Mouse (Mus musculus) CH12.LX (cell line): ENCODE results near the gene Ms4a5. TPM values are rescaled to one million over a fixed set of nuclear protein-coding genes. Genes with fewer than 3 reads are reported as not detected.
A peak's percentile ranks its signal among the peaks of the same experiment; 100 is the strongest.

Experiments used
- DNase-seq: peaks from one replicate; pipeline ENCODE4 v3.0.0-alpha.2; 2013; ENCODE audit errors: extremely low read depth
- H3K27ac ChIP-seq: 2 replicates; pipeline ENCODE4 v1.5.1; 2012; ENCODE audit warnings: low read depth, mild to moderate bottlenecking, control low read depth, moderate library complexity; ENCODE audit not compliant: insufficient read depth
- H3K27me3 ChIP-seq: replicated peaks from 2 replicates; pipeline ENCODE3; 2012; ENCODE audit warnings: inconsistent platforms
- H3K36me3 ChIP-seq, 2 experiments: replicated peaks in 1 of 2; 2 replicates each; pipeline versions ENCODE3 to v1.6.1; 2012; ENCODE audit warnings: inconsistent platforms in 1 of 2, low read length in 1 of 2, mild to moderate bottlenecking in 1 of 2, mixed read lengths in 1 of 2, moderate library complexity in 1 of 2; ENCODE audit not compliant: control insufficient read depth in 1 of 2, insufficient read depth in 1 of 2
- H3K4me1 ChIP-seq, 2 experiments: 2 replicates each; pipeline ENCODE4 v1.6.1; 2012; ENCODE audit warnings: inconsistent platforms in 1 of 2, moderate library complexity in 1 of 2; ENCODE audit not compliant: insufficient read depth in 2 of 2, control insufficient read depth in 1 of 2
- H3K4me2 ChIP-seq: 2 replicates; pipeline ENCODE4 v1.6.1; 2012; ENCODE audit warnings: low read depth, mild to moderate bottlenecking, control low read depth; ENCODE audit not compliant: poor library complexity, insufficient read depth, severe bottlenecking
- H3K4me3 ChIP-seq, 3 experiments: fragments of 150-350 bp in 1 of 3; sonication (generic) in 1 of 3; replicated peaks in 1 of 3; 2 replicates each; pipeline versions ENCODE3 to v1.5.1; 2011 to 2012; ENCODE audit warnings: low read depth in 2 of 3, low read length in 2 of 3, mild to moderate bottlenecking in 2 of 3, moderate library complexity in 2 of 3, control low read depth in 1 of 3, improper control_type of control experiment in 1 of 3, inconsistent platforms in 1 of 3, mixed read lengths in 1 of 3; ENCODE audit not compliant: poor library complexity in 1 of 3
- H3K79me2 ChIP-seq: replicated peaks from 2 replicates; pipeline ENCODE4 v1.6.1; 2012; ENCODE audit warnings: mild to moderate bottlenecking, moderate library complexity; ENCODE audit not compliant: control insufficient read depth, poor library complexity, insufficient read depth, severe bottlenecking; ENCODE audit errors: extremely low read depth
- H3K9ac ChIP-seq: 2 replicates; pipeline ENCODE4 v1.6.1; 2012; ENCODE audit warnings: low read depth, mild to moderate bottlenecking, control low read depth, moderate library complexity; ENCODE audit not compliant: insufficient read depth
- H3K9me3 ChIP-seq: replicated peaks from 2 replicates; pipeline ENCODE3; 2012; ENCODE audit warnings: low read length, inconsistent platforms, mixed read lengths
- CHD2 ChIP-seq: IDR thresholded peaks from 2 replicates; pipeline ENCODE4 v1.6.1; 2011; ENCODE audit warnings: low read length, improper control_type of control experiment
- CTCF ChIP-seq, 2 experiments: IDR thresholded peaks in 1 of 2; conservative IDR thresholded peaks in 1 of 2; 2 replicates each; pipeline ENCODE4 v1.5.1; 2011 to 2012; ENCODE audit warnings: low read depth in 2 of 2, low read length in 2 of 2, improper control_type of control experiment in 1 of 2, inconsistent platforms in 1 of 2, mild to moderate bottlenecking in 1 of 2, moderate library complexity in 1 of 2
- ETS1 ChIP-seq: conservative IDR thresholded peaks from 2 replicates; pipeline ENCODE4 v1.6.1; 2012; ENCODE audit warnings: low read depth, mild to moderate bottlenecking, inconsistent platforms, low read length, improper control_type of control experiment, moderate library complexity
- HCFC1 ChIP-seq: IDR thresholded peaks from 2 replicates; pipeline ENCODE4 v1.6.1; 2012; ENCODE audit warnings: low read depth, mild to moderate bottlenecking, inconsistent platforms, low read length, improper control_type of control experiment
- JUN ChIP-seq: IDR thresholded peaks from 2 replicates; pipeline ENCODE4 v1.6.1; 2011; ENCODE audit warnings: low read depth, mild to moderate bottlenecking, low read length, improper control_type of control experiment, moderate library complexity; ENCODE audit not compliant: insufficient read depth
- KAT2A ChIP-seq: IDR thresholded peaks from 2 replicates; pipeline ENCODE4 v1.6.1; 2012; ENCODE audit warnings: low read length, improper control_type of control experiment, inconsistent platforms; ENCODE audit not compliant: insufficient replicate concordance
- MAFK ChIP-seq: IDR thresholded peaks from 2 replicates; pipeline ENCODE4 v1.6.1; 2011; ENCODE audit warnings: low read length, improper control_type of control experiment; ENCODE audit not compliant: insufficient replicate concordance
- MEF2A ChIP-seq: IDR thresholded peaks from 2 replicates; pipeline ENCODE4 v1.6.1; 2014; ENCODE audit warnings: low read depth, mild to moderate bottlenecking, inconsistent platforms, low read length, improper control_type of control experiment, borderline replicate concordance
- MXI1 ChIP-seq: IDR thresholded peaks from 2 replicates; pipeline ENCODE4 v1.6.1; 2011; ENCODE audit warnings: mild to moderate bottlenecking, low read depth, low read length, improper control_type of control experiment
- MYC ChIP-seq: IDR thresholded peaks from 2 replicates; pipeline ENCODE4 v1.6.1; 2011; ENCODE audit warnings: low read depth, mild to moderate bottlenecking, improper control_type of control experiment, low read length
- NELFE ChIP-seq: IDR thresholded peaks from 2 replicates; pipeline ENCODE4 v1.6.1; 2011; ENCODE audit warnings: low read depth, low read length, improper control_type of control experiment
- NRF1 ChIP-seq: IDR thresholded peaks from 2 replicates; pipeline ENCODE4 v1.6.1; 2014; ENCODE audit warnings: low read depth, mild to moderate bottlenecking, inconsistent platforms, low read length, improper control_type of control experiment, moderate library complexity
- PAX5 ChIP-seq: IDR thresholded peaks from 2 replicates; pipeline ENCODE4 v1.6.1; 2012; ENCODE audit warnings: low read length, inconsistent platforms, mixed read lengths
- SMC3 ChIP-seq: IDR thresholded peaks from 2 replicates; pipeline ENCODE4 v1.6.1; 2011; ENCODE audit warnings: low read depth, low read length, improper control_type of control experiment
- USF2 ChIP-seq: conservative IDR thresholded peaks from 2 replicates; pipeline ENCODE4 v1.6.1; 2011; ENCODE audit warnings: low read depth, low read length, improper control_type of control experiment
- ZC3H11A ChIP-seq: IDR thresholded peaks from 2 replicates; pipeline ENCODE4 v1.6.1; 2012; ENCODE audit warnings: low read depth, mild to moderate bottlenecking, inconsistent platforms, low read length, improper control_type of control experiment
- ZKSCAN1 ChIP-seq: IDR thresholded peaks from 2 replicates; pipeline ENCODE4 v1.6.1; 2012; ENCODE audit warnings: low read depth, inconsistent platforms, low read length, improper control_type of control experiment, borderline replicate concordance
- ZMIZ1 ChIP-seq: IDR thresholded peaks from 2 replicates; pipeline ENCODE4 v1.6.1; 2012; ENCODE audit warnings: low read depth, mild to moderate bottlenecking, inconsistent platforms, low read length, improper control_type of control experiment
- dilution Hi-C: fragments of 300-500 bp; cut with MboI; formaldehyde crosslinking; loops from 2 replicates; pipeline ENCODE4 v1.14.3; 2020; ENCODE audit warnings: low sequenced_read_pairs; ENCODE audit not compliant: extremely low pct_unique_long_range_greater_than_20kb, extremely low pct_ligation_motif_present
- in situ Hi-C: fragments of 300-500 bp; cut with MboI; formaldehyde crosslinking; loops from 3 replicates; pipeline ENCODE4 v1.14.3; 2019; ENCODE audit warnings: low sequenced_read_pairs, low pct_ligation_motif_present, low pct_unique_long_range_greater_than_20kb, mixed read lengths
- polyA plus RNA-seq: library from polyadenylated mRNA; unstranded; fragments of >175 nt; gene quantifications from 2 replicates; pipeline ENCODE4 v1.2.1, GENCODE M21; 2012; ENCODE audit warnings: low read depth; ENCODE audit not compliant: insufficient read length
- total RNA-seq, 2 experiments: library from RNA; depleted of rRNA; stranded (reverse); fragments of 300-350 nt in 1 of 2; fragments of >200 nt in 1 of 2; gene quantifications; 2 replicates each; pipeline ENCODE4 v1.2.3; 2012 to 2014

The Ms4a5 gene
- total and polyA plus RNA-seq, 3 experiments: not detected

DNA sequence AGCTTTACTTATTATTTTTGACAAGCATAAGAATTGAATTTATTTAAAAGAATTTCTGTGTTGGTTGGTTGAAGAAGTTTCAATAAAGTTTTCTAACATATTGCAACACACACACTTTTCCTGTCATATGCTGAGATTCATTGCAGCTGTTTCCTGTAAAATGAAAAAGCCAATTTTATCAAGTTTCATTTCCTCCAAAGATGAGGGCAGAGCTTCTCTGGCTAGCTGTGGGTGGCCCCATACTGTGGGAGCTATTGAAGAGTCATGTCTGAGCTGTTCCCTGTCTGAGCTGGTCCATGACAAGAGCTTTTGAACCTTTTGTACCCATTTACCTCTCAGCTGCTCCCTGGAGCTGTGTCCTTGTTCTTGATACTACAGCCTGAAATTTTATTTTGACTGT, 39.4 kb downstream of the Ms4a5 start (continued):
- TF ChIP-seq ZC3H11A (no peak), USF2 (no peak), KAT2A (no peak), JUN (no peak), ZKSCAN1 (no peak)

- H3K36me3 ChIP-seq: no peaks in the 10 kb centered on the region
- dilution Hi-C loops: no loop called here
- no peak overlapping the region for H3K4me3 ChIP-seq
- no peaks in the 10 kb centered on the region for H3K79me2 ChIP-seq
- no peak overlapping the region for H3K27ac ChIP-seq
- H3K27me3 ChIP-seq: no peaks in the 10 kb centered on the region
- peak; percentile 59 for DNase-seq
- TF ChIP-seq CTCF (conservative IDR thresholded peaks at IDR 0.05 in 1 of 2, IDR thresholded peaks at IDR 0.05 in 1 of 2; ENCODE audit: low read depth in 2 of 2, low read length in 2 of 2): no peak
- TF ChIP-seq NELFE: no peak
- no peak for TF ChIP-seq NRF1
- no peak for TF ChIP-seq MAFK
- TF ChIP-seq MXI1: no peak
- TF ChIP-seq SMC3: no peak
- no peak for TF ChIP-seq HCFC1
- TF ChIP-seq CHD2: no peak
- TF ChIP-seq ZC3H11A: no peak
- no peak for TF ChIP-seq ETS1
- TF ChIP-seq, all 38 proteins: peak for 0
- Histone ChIP-seq H3K4me2 (no peak overlapping the region), H3K9me3 (peaks cover 3% of the 10 kb centered on the region), H3K9ac (no peak overlapping the region), H3K4me1 (peaks cover 15 to 48% of the 10 kb centered on the region in 2 experiments)
- in situ Hi-C loops: no loop called here
These were observed 41.1 kb downstream of the Ms4a5 start for GRCm38 (mm10) chr19:11242560-11242959.

- H3K4me3 ChIP-seq: no peak overlapping the region
- no peak overlapping the region for H3K9ac ChIP-seq
- no peaks in the 10 kb centered on the region for H3K36me3 ChIP-seq
- in situ Hi-C loops (no loop called here), dilution Hi-C loops (no loop called here)
- no peak overlapping the region for H3K27ac ChIP-seq
- H3K4me2 ChIP-seq: no peak overlapping the region
- TF ChIP-seq ZKSCAN1: no peak
- TF ChIP-seq MYC: no peak
- TF ChIP-seq NELFE: no peak
- TF ChIP-seq MXI1: no peak
- TF ChIP-seq MEF2A: no peak
- no peak for TF ChIP-seq PAX5
- TF ChIP-seq ETS1: no peak
- no peak for TF ChIP-seq CHD2
- TF ChIP-seq ZMIZ1: no peak
- DNase-seq: no peak
- H3K9me3 ChIP-seq: no peaks in the 10 kb centered on the region
- H3K27me3 ChIP-seq: no peaks in the 10 kb centered on the region
- H3K4me1 ChIP-seq: peaks cover 0 to 24% of the 10 kb centered on the region in 2 experiments; a peak in 2 of 4 replicates
- H3K79me2 ChIP-seq: no peaks in the 10 kb centered on the region
These were observed 47.9 kb downstream of the Ms4a5 start for GRCm38 (mm10) chr19:11235820-11236219.
